Mouse (Mus musculus): ENCODE results near the gene Osbpl10.

GRCm38 (mm10) chr9:114932607-114933006, 45.8 kb upstream of the Osbpl10 start:
- TF ChIP-seq USF1 (IDR thresholded peaks at IDR 0.05; ENCODE audit: low read depth, low read length) (no peak), CTCF (conservative IDR thresholded peaks at IDR 0.05 in 1 of 2, IDR thresholded peaks at IDR 0.05 in 1 of 2; ENCODE audit: low read depth in 2 of 2, low read length in 2 of 2) (no peak), POLR2A (IDR thresholded peaks at IDR 0.05; ENCODE audit: low read depth, low read length) (no peak), MAX (IDR thresholded peaks at IDR 0.05; ENCODE audit: low read length) (no peak), KAT2A (IDR thresholded peaks at IDR 0.05; ENCODE audit: insufficient replicate concordance, low read length) (no peak), SIN3A (IDR thresholded peaks at IDR 0.05; ENCODE audit: low read length) (no peak), PAX5 (IDR thresholded peaks at IDR 0.05; ENCODE audit: low read length) (no peak), TBP (conservative IDR thresholded peaks at IDR 0.05; ENCODE audit: low read depth, low read length) (no peak), BHLHE40 (IDR thresholded peaks at IDR 0.05; ENCODE audit: low read depth, low read length) (no peak), GABPA (IDR thresholded peaks at IDR 0.05; ENCODE audit: insufficient replicate concordance, low read depth, low read length) (no peak), CHD1 (IDR thresholded peaks at IDR 0.05; ENCODE audit: low read depth, low read length) (no peak), MAZ (IDR thresholded peaks at IDR 0.05; ENCODE audit: low read depth, low read length) (no peak)

All from CH12.LX (cell line).